25 mouse cellular contexts compared by ENCODE assay signal in the genomic region with DNA sequence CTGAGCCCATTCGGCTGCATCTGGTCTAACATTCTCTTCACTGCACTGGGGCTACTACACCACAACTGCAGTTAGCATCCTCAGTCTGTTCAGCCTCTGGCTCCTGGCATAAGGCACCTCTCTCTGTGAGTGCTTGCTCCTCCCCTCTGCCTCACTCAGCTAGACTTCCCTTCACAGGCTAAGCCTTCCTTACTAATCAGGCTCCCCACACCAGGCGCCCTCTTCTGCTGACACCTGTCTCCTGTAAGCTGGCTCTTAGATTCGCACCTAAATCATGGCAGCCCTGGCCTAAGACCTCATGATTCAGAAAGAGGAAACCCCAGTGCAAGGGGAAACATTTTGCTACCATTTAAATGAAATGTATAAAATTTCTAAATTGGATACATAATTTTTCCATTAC.
DNase-seq lines count a peak whose midpoint lies in the region; ATAC-seq and TF ChIP-seq lines count a peak whose summit lies in the region.
"Had no signal": no experiment of that assay in that cellular context is flagged by ENCODE, and none has a peak within 500 bp of the region (broad histone marks: within the 10 kb centered on the region; RNA-seq: fewer than 3 reads in every experiment).

No protein-coding gene starts in this region.

- peak; percentile 13 for DNase-seq in thymus, postnatal 14 days
- DNase-seq in thymus, postnatal 25 days = no peak
- peak; percentile 33 for DNase-seq in limb, embryonic 10.5 days (ENCODE audit: low spot score)
- no peak for DNase-seq in midbrain, embryonic 11.5 days (ENCODE audit: low spot score, missing footprints)
- DNase-seq in retina, embryonic 14.5 days (ENCODE audit: low spot score) = no peak
- DNase-seq in layer of hippocampus, adult 2 months (ENCODE audit: low spot score in 2 of 2) = no peak
- DNase-seq: adrenal gland, adult 2 months; adrenal gland, postnatal 10 days; adrenal gland, postnatal 25 days; cerebellum, adult 11-12 months; cerebellum, adult 2 months; cerebellum, adult 9-10 months; cerebellum, postnatal 10 days; cerebellum, postnatal 25 days had no signal

- H3K27ac ChIP-seq in limb, embryonic 10.5 days = no peak overlapping the region
- H3K27ac ChIP-seq in midbrain, embryonic 11.5 days (ENCODE audit: low read depth, low read length) = no peak overlapping the region
- H3K27ac ChIP-seq in layer of hippocampus, adult 2 months = no peak overlapping the region
- H3K27ac ChIP-seq: embryonic facial prominence, embryonic 13.5 days; embryonic facial prominence, embryonic 15.5 days; forebrain, embryonic 10.5 days; forebrain, embryonic 12.5 days had no signal

- H3K27me3 ChIP-seq in limb, embryonic 10.5 days (ENCODE audit: low read depth, poor library complexity, severe bottlenecking) = no peaks in the 10 kb centered on the region
- H3K27me3 ChIP-seq in midbrain, embryonic 11.5 days (ENCODE audit: control insufficient read depth, insufficient read depth, low read length) = no peaks in the 10 kb centered on the region
- H3K27me3 ChIP-seq: embryonic facial prominence, embryonic 13.5 days; embryonic facial prominence, embryonic 15.5 days; forebrain, embryonic 12.5 days; Patski had no signal

- TF ChIP-seq CTCF in layer of hippocampus, adult 2 months (conservative IDR thresholded peaks at IDR 0.05) = no peak

- ATAC-seq in CD4-positive, CD25-positive, alpha-beta regulatory T cell, adult 4 months = peak; percentile 56
- ATAC-seq in activated CD4-positive, CD25-positive, alpha-beta regulatory T cell, adult 4 months = peak; percentile 12
- ATAC-seq in midbrain, embryonic 11.5 days (ENCODE audit: low FRiP score) = no peak
- ATAC-seq: forebrain, embryonic 14.5 days; forebrain, embryonic 16.5 days; Patski had no signal

- no peak overlapping the region for H3K4me3 ChIP-seq in limb, embryonic 10.5 days
- no peak overlapping the region for H3K4me3 ChIP-seq in midbrain, embryonic 11.5 days (ENCODE audit: low read depth, low read length)
- no peak overlapping the region for H3K4me3 ChIP-seq in layer of hippocampus, adult 2 months
- H3K4me3 ChIP-seq: embryonic facial prominence, embryonic 13.5 days; embryonic facial prominence, embryonic 15.5 days; erythroblast, embryonic 14.5 days; forebrain, embryonic 10.5 days; forebrain, embryonic 12.5 days had no signal

- no peaks in the 10 kb centered on the region for H3K9me3 ChIP-seq in limb, embryonic 10.5 days (replicated peaks)
- no peaks in the 10 kb centered on the region for H3K9me3 ChIP-seq in midbrain, embryonic 11.5 days (ENCODE audit: control insufficient read depth, low read length)
- H3K9me3 ChIP-seq: embryonic facial prominence, embryonic 13.5 days; embryonic facial prominence, embryonic 15.5 days; forebrain, embryonic 10.5 days; forebrain, embryonic 12.5 days had no signal

- H3K36me3 ChIP-seq in limb, embryonic 10.5 days = no peaks in the 10 kb centered on the region
- no peaks in the 10 kb centered on the region for H3K36me3 ChIP-seq in midbrain, embryonic 11.5 days (ENCODE audit: control insufficient read depth, insufficient read depth, low read length)
- H3K36me3 ChIP-seq: embryonic facial prominence, embryonic 13.5 days; embryonic facial prominence, embryonic 15.5 days; forebrain, embryonic 10.5 days; forebrain, embryonic 12.5 days; G1E had no signal

- H3K9ac ChIP-seq in midbrain, embryonic 11.5 days (ENCODE audit: low read length) = no peak overlapping the region
- H3K9ac ChIP-seq: embryonic facial prominence, embryonic 13.5 days; embryonic facial prominence, embryonic 15.5 days; forebrain, embryonic 12.5 days had no signal

- H3K4me1 ChIP-seq in limb, embryonic 10.5 days = peaks cover 16% of the 10 kb centered on the region; the same call in 1 of the 2 replicates
- H3K4me1 ChIP-seq in midbrain, embryonic 11.5 days (ENCODE audit: control insufficient read depth, insufficient read depth, low read length) = no peaks in the 10 kb centered on the region
- H3K4me1 ChIP-seq: embryonic facial prominence, embryonic 13.5 days; embryonic facial prominence, embryonic 15.5 days; forebrain, embryonic 10.5 days; forebrain, embryonic 12.5 days had no signal

- 67% methylated on average over 3 of the region's 3 CpGs for WGBS in limb, embryonic 10.5 days
- WGBS in midbrain, embryonic 11.5 days = 69% methylated on average over 3 of the region's 3 CpGs

- H3K4me2 ChIP-seq in midbrain, embryonic 11.5 days = no peak overlapping the region
- H3K4me2 ChIP-seq: embryonic facial prominence, embryonic 13.5 days; embryonic facial prominence, embryonic 15.5 days; forebrain, embryonic 12.5 days had no signal

Comparison
In these comparisons a context has a peak if more than half of its experiments do, and no peak if none do; other contexts are left out.
1. DNase-seq: peak in thymus, postnatal 14 days (single experiment) and limb, embryonic 10.5 days (single experiment); none in thymus, postnatal 25 days (single experiment), midbrain, embryonic 11.5 days (single experiment), retina, embryonic 14.5 days (single experiment) and layer of hippocampus, adult 2 months (0 of 2).